Mouse (Mus musculus): Measurements from ENCODE around the gene Hoxa7.

Hoxa7 gene

GRCm38 (mm10) chr6:52253511-52254500, 32.2 kb upstream of the Hoxa7 start:
- no peak for DNase-seq (ENCODE audit: low read depth, low spot score)

- DNase-seq (ENCODE audit: low read depth, low spot score): no peak
Measured at GRCm38 (mm10) chr6:52252775-52253376, 31.2 kb upstream of the Hoxa7 start.

- no peak for DNase-seq (ENCODE audit: low read depth, low spot score)
Measured at GRCm38 (mm10) chr6:52252016-52252774, 30.5 kb upstream of the Hoxa7 start.

- DNase-seq (ENCODE audit: low read depth, low spot score): no peak
Measured at GRCm38 (mm10) chr6:52251177-52251879, 29.7 kb upstream of the Hoxa7 start.

GRCm38 (mm10) chr6:52249826-52250225, 28.2 kb upstream of the Hoxa7 start:
- no peak for DNase-seq (ENCODE audit: low read depth, low spot score)

DNA sequence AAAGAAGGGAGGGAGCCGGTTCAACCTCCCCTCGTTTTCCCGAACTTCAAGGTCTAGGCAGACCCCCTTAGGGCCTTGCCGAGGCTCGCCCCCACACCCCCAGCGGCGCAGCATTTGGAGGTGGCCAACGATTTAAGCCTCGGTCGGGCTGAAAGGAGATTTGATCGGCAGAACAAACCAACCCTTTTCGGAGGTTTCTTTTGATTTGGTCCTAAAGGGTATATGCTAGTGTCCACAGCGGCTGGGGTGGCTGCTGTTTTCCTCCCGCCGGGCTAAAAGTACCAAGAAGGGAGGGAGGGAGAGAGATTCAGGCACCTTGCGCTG, 27.7 kb upstream of the Hoxa7 start:
- DNase-seq (ENCODE audit: low read depth, low spot score): no peak

DNA sequence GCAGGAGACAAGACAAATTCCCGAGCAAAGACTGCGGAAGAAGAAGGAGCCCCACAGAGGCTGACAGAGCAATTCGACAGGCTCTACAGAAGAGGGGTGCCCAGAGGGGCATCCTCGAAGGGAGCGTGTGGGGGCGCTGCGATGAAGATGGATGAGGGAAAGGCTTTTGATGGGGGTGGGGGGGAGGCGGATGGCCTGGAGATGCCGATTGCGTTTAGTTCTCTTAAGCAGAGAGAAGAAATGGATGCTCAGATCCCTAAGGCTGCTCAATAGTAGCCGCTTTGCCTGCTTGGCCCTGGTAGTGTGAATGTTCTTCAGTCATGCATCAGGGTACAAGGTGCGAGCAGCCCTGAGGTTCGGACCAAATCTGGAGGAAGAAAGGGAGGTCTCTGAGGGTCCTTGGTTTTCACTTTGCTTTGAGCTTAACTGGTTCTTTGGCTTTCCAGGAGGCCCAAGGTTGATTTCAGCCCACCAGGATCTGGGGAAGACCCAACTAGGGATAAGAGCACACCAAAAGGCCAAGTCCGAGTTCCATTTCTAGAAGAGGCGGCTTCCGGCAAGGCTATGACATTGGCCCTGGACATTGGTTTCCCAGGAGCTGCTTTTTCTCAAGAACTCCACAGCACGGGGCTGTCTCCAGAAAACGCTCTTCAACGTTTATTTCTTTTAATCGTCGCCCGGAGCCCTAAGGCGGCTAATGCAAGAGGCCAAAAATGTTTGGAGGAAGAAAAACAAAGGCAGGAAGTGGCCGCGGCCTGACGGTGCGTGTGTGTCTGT, 27.2 kb upstream of the Hoxa7 start:
- no peak for DNase-seq (ENCODE audit: low read depth, low spot score)

GRCm38 (mm10) chr6:52247766-52248637, 26.3 kb upstream of the Hoxa7 start:
- DNase-seq (ENCODE audit: low read depth, low spot score): no peak

DNA sequence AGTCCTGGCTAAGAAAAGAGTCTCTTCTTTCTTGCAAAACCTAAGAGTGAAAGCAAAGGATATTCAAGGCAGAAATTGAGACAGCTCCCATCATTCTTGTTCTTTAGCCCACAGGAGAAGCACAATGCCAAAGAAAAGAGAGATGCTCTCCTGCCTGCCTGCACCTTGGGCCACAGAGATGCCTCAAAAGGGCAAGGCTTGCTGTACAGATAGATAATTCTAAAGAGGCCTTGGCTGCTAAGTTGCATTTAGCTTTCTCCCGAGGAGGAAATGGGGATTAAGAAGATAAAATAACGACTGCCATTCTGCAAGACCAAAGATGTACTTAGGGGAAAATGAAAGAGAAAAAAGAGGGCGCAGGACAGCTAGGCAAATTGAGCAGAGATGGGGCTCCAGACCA, 25.3 kb upstream of the Hoxa7 start:
- DNase-seq (ENCODE audit: low read depth, low spot score): no peak

GRCm38 (mm10) chr6:52246403-52246803, 24.7 kb upstream of the Hoxa7 start:
- DNase-seq (ENCODE audit: low read depth, low spot score): no peak

- DNase-seq (ENCODE audit: low read depth, low spot score): no peak
Measured at GRCm38 (mm10) chr6:52245757-52246142, 24.1 kb upstream of the Hoxa7 start, which contains the start of gene Hoxa11. Gene Hoxa11, minus strand, starts transcription at chr6:52245810.

DNA sequence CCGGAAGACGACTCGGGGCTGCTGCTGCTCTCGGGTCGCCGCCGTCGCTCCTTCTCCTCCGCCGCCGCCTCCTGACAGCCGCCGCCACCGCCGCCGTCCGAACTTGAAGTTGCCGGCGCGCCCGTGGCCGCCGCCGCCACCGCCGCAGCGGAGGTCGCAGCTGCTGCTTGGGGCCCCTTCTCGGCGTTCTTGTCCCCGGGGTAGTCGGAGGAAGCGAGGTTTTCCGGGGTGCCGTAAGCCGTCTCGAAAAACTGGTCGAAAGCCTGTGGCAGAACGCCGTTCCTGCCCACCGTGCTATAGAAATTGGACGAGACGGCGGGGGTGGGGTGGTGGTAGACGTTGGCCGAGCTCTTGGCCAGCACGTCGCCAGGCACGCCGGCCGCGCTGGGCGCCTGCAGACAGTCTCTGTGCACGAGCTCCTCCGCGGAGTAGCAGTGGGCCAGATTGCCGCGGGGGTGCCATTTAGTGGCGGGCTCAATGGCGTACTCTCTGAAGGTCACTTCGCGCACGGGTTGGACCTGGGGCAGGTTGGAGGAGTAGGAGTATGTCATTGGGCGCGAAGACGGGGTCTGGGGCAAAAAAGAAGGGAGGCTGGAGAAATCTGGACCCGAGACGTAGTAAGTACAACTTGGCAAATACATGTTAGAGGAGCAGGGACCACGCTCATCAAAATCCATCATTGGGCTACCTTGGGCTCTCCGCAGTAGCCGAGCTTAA, 23.5 kb upstream of the Hoxa7 start:
- no peak for DNase-seq (ENCODE audit: low read depth, low spot score)

GRCm38 (mm10) chr6:52244471-52245039, 22.9 kb upstream of the Hoxa7 start:
- DNase-seq (ENCODE audit: low read depth, low spot score): no peak

- DNase-seq (ENCODE audit: low read depth, low spot score): no peak
Measured at GRCm38 (mm10) chr6:52243681-52244121, 22.0 kb upstream of the Hoxa7 start.

- DNase-seq (ENCODE audit: low read depth, low spot score): no peak
Measured at GRCm38 (mm10) chr6:52242801-52243332, 21.2 kb upstream of the Hoxa7 start.

DNA sequence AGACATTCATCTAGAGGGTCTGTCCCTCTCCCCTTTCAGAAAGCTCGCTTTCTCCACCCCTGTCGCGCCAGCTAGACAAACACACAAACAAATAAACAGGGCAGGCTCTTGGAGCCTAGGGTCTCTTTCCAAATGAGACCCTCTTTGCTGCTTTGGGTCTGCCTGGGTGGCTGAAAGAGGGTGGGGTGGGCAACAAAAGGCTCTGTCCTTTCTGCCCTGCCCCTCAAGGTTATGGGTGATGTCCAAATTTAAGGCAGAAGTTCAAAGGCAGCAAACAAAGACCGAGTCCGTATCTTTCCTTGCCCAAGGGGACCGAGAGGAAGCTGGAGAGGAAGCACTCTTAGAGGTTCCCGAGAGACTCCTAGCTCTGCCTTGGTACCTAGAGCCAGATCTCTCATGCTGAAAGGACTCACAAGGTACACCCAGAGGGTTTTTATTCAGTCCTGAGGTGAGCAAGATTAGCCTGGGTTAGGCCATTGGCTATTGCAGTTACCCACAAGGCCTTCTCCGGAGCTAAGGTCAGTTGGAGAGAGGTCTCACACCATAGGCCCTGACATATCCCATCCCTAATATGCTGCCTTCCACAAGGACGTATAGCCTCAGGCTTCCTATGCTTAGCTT, 19.5 kb upstream of the Hoxa7 start:
- DNase-seq (ENCODE audit: low read depth, low spot score): no peak

DNA sequence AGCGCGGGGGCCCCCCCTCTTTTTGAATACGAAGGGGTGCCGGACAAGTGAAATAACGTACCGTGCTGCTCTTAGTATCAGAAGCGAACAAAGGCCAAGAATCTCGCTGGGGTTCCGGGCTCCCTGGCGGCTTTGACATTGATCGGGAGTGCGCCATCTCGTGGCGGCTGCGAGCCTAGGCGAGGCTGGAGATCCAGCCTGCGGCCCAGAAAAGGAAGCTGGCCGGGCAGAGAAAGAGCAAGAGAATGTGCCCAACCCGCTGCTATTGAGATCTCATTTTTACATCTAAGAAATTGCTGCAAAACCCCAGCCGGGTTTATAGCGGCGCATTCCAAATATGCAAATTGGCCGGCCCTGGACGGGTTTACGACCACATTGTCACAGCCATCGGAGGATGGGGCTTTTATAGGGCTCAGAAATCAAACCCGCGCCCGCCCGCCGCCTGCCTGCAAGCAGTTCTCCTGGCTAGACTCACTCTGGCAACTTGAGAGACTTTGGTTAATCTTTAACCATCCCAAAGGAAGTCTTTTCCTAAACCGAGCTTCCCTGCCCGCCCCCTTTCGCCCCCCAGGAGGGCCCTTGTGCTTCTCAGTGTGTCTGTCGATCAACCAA, 18.8 kb upstream of the Hoxa7 start, which contains the start of gene Hoxa10:
Gene Hoxa10, minus strand, starts transcription at position 466 of the 612 bp plus-strand sequence.
- DNase-seq (ENCODE audit: low read depth, low spot score): peak; percentile 94

Measured in mesoderm, embryonic 11.5 days (tissue).